Mouse (Mus musculus) spleen, adult 18-20 months (tissue): Measurements from ENCODE around the gene Zfp683.

Source experiments
- DNase-seq, 2 experiments: peaks; one replicate each; pipeline ENCODE4 v3.0.0; 2022; ENCODE audit warnings: mixed read lengths in 2 of 2

The Zfp683 gene

GRCm38 (mm10) chr4:134053538-134053937 is at the start of gene Zfp683:
Gene Zfp683 (plus strand): TSS chr4:134053838.
- no peak for DNase-seq

GRCm38 (mm10) chr4:134005581-134006358 is 47.9 kb upstream of the Zfp683 start:
- DNase-seq = no peak

DNA sequence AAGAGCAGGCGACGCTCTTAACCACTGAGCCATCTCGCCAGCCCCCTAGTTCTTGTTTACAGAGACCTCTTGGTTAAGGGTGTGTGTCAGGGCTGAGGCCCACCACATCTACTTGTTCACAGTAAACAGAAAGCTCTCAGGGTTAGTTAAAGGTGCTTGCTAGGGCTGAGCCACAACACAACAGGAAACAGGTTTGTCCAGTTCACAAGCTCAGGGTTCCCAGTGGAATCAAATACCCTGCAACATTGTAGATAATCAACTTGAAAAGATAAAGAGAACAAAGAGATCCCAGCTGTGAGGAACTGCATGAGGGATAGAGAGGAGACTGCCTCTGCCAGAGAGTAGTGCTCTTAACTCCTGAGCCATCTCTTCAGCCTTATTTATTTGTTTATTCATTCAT is 46.8 kb upstream of the Zfp683 start:
- DNase-seq = no peak

- no peak for DNase-seq
Observed at GRCm38 (mm10) chr4:134009709-134010108, 43.9 kb upstream of the Zfp683 start.

- DNase-seq = no peak
Observed at GRCm38 (mm10) chr4:134011450-134012414, 41.9 kb upstream of the Zfp683 start.

DNA sequence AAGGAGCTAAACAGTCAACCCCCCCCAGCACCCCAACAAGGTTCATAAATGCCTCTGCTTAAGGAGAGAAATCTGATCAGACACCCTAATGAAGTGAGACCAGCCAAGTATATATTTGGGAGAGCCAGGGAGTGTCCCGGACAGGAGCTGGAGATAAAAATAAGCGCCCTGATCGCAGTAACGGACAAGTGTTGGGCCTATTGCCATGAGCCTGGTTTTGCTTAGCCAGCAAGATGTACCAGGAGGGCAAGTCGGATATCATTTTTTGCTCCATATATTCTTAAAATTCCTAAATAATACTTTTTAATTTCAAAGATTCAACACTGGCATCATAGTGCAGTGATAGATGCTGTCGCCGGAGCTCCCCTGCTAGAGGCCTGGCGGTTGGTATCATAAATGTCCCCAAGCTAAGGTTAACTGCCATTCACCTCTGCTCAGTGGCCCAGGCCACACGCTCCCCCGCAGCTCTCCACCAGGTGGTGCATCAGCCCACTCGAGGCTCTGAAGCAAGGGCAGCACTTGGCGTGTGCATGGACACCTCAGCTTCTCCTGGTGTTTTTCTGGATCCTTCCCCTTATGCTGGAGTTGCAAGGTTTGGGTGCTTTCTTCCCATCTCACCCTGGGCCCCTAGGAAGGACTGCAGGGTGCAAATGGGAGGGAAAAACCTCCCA is 40.6 kb upstream of the Zfp683 start:
- DNase-seq = peak in 1 of 2 experiments; percentile 18

- DNase-seq = no peak
Observed at GRCm38 (mm10) chr4:134016208-134016607, 37.4 kb upstream of the Zfp683 start.

DNA sequence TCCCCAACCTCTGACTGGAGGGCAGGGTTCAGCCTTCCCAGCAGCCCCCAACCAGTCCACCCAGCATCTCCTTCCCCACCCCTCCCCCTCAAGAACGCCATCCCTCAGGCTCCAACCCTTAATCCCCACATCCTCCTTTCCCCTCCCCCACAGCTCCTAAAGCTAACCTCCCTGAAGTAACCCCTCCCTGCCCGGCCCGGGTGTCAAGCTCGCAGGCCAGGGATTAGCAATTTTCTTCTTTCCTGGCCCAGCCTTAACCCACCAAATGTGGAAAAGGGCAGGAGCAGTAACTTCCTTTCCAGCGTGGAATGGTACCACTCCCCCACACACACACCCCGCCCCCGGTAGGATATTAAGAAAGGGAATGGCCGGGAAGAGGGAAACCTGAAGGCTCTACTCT is 36.9 kb upstream of the Zfp683 start:
- DNase-seq = no peak

DNA sequence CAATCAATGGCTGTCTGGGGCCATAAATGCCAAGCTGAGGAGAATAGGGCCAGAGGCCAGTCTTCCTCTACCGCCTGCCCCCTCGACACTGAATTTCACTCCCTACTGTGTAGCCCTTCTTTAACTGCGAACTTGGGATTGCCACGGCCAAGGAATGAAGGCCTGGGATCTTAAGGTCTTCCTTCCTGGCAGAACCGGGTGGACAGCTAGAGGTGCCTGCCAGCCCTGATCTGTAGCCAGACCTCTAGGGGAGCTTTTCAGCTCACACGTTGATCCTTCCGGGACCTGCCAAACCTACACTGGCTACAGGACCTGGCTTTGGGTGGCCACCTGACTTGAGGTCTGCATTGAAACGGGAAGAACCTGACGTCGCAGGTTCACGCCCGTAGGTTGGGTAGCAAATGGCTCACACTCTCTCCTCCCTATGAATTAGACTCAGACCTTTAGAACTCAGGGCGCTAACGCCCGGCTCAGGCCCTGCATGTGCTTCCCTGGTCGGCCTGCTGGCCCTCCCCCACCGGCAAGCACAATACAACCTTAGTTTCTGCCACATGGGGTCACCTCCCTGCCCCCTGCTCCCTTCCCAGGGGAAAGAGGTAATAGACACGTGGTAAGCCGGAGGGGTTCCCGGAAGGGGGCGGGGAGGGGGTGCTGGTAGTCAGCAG is 36.3 kb upstream of the Zfp683 start:
- DNase-seq = no peak

GRCm38 (mm10) chr4:134018038-134018778 is 35.4 kb upstream of the Zfp683 start:
- no peak for DNase-seq

DNA sequence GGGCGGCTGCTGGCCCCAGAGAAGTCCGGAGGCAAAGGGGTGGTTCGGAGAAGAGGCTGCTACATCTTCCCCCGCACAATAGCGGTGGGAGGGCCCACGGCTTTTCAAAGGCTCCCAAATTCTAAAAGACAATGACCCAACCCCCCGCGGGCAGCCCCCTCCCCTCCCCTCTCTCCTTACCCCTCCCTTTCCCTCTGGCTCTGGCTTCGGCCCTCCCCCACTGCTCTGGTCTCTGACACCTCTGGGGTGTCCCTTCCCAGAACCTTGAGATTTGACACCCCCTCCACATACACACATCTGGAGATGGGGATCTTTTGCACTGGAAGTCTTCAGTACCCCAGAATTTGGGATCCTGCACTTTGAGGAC is 34.9 kb upstream of the Zfp683 start, which contains the start of gene Lin28a:
TSS of gene Lin28a (minus strand) at position 63 of the 367 bp plus-strand sequence.
- DNase-seq = no peak

DNA sequence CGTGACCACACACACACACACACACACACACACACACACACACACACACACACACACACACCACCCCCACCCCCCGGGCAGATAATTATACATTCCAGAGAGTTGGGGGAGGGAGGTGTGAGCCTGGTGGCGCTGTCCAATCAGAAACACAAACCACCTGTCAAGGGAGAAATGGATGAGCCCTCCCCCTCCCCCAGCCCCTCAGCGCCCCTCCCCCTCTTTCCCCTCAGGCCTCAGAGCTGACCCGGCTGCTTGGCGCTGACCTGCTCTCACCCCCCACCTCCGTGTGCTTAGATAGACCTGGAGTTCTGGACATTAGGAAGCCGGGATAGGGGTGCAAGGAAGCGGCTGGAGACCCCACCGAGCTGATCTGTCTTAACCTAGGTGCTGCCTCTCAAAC is 34.4 kb upstream of the Zfp683 start:
- no peak for DNase-seq

DNA sequence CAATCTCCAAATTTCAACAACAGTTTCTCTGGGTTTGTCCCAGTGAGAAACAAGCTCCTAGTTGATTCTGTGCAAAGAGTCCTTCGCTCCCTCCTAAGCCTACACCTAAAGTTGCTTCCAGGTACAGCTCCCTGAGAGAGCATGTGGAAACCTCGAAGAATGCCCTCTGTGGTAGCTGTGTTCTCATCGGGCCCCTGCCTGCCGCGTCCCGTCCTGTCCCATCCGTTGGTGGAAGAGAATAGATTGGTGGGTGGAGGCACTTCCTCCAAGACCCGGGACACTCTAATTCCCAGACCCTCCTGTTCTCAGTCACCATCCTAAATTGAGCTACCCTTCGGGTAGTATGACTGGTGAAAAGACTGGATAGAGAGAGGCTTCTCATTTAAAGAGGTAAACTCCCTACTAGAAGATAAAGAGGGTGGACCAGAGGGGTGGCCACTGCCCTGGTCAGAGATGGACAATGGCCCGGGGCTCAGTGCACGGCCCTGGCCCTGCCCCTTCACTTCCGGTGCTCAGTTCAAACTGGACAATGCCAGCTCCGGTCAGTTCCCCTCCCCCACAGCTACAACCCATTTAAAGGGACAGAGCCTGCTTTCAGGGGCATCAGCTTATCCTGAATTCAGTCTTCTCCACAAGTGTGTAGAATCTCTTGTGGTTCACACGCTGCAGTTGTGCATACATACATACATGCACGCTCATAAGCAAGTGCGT is 33.8 kb upstream of the Zfp683 start:
- DNase-seq = no peak

- peak in 1 of 2 experiments; percentile 69 for DNase-seq
Observed at GRCm38 (mm10) chr4:134020621-134021020, 33.0 kb upstream of the Zfp683 start.

DNA sequence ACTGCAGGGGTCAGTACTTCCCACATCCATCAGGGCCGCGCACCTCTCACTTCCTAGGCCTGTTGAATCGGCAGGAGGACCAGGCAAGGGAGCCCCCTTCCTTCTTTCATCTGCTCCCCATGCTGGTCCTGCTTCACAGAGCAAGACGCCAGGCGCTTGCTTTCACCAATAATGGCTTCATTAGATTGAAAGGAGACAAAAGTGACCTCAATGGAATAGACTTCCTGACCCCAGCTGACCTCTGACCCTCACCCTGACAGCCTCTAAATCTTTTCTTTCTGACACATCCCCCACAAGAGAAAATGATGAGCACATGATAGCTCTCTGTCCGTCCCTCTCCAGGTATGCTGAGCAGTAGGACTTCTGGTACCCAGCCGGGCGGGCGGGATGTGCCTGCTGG is 27.8 kb upstream of the Zfp683 start:
- no peak for DNase-seq

- DNase-seq = peak; percentile 55 to 83
Observed at GRCm38 (mm10) chr4:134035953-134036352, 17.7 kb upstream of the Zfp683 start.

DNA sequence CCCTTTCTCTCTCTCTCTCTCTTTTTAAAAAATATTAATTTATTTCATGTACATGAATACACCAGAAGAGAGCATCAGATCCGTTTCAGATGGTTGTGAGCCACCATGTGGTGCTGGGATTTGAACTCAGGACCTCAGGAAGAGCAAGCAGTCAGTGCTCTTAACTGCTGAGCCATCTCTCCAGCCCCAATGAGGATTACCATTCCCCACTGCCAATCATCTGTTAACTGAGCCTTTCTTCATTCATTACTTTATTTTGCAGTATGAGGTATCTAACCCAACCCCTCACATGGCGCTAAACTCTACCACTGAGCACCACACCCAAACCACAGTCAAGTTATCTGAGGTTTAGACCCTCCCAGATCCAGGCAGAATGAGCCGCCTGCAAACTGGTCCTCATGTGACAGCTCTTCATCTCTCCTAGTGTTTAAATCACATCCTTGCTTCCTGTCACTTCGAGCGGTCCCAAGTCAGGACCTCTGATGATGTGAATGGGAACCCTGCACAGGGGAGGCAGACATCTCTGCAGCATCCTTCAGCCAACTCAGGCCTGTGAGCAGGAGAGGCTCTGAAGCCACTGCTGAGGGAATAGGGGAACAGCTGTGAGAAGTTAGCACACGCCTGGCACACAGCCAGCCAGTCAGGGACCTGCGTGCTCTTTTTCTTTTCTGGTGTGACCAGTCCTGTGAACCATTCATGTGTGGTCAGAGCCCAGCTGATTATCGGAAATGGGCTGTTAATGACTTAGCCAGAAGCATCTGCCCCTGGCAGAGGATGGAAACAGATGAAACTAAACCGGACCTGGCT is 12.1 kb upstream of the Zfp683 start:
- DNase-seq = no peak

GRCm38 (mm10) chr4:134043041-134043440 is 10.6 kb upstream of the Zfp683 start:
- DNase-seq = no peak

- no peak for DNase-seq
Observed at GRCm38 (mm10) chr4:134047648-134048047, 6.0 kb upstream of the Zfp683 start.

DNA sequence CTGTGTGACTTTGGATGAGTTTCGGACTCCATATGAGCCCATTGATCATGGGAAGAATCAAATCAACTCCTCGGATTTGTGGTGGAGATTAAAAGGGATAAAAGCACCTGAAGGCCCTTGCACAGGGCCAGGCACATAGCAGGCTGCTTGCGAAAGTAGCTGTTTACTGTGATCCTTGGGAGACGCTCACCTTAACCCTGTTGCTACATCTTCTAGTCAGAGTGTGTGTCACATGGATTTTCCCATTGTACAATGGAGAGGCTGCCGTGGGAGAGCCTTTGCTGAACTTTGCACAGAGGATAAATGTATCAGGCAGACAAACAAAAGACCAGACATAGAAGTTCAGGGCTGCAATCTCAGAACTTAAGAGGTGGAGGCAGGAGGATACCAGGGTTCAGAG is 1.7 kb upstream of the Zfp683 start:
- no peak for DNase-seq
